Mouse (Mus musculus) liver, postnatal 0 days (tissue): Measurements from ENCODE around the gene Farsb. TPM values are rescaled to one million over a fixed set of nuclear protein-coding genes. Genes with fewer than 3 reads are reported as not detected.
A peak's percentile ranks its signal among the peaks of the same experiment; 100 is the strongest.

Source experiments
- ATAC-seq: fragments of 200-750 bp; cut with Nextera tagmentation; 2 replicates; pipeline ENCODE4 v1.8.0; 2017; ENCODE audit warnings: mild to moderate bottlenecking, moderate library complexity
- DNase-seq: peaks from one replicate; pipeline ENCODE4 v3.0.0-alpha.2; 2016
- H3K27ac ChIP-seq: fragments of 300-500 bp; sonication (generic); 2 replicates; pipeline ENCODE4 v1.5.1; 2014; ENCODE audit warnings: antibody characterized with exemption, moderate library complexity, mild to moderate bottlenecking, low read depth
- H3K27me3 ChIP-seq: fragments of 300-500 bp; sonication (generic); 2 replicates; pipeline ENCODE4 v1.6.1; 2014; ENCODE audit warnings: low read length, control low read depth, mixed read lengths; ENCODE audit not compliant: insufficient read depth
- H3K36me3 ChIP-seq: fragments of 300-500 bp; sonication (generic); replicated peaks from 2 replicates; pipeline ENCODE4 v1.6.1; 2014; ENCODE audit warnings: mild to moderate bottlenecking, control low read depth, low read length, moderate library complexity, mixed read lengths; ENCODE audit not compliant: insufficient read depth
- H3K4me1 ChIP-seq: fragments of 300-500 bp; sonication (generic); 2 replicates; pipeline ENCODE4 v1.6.1; 2014; ENCODE audit warnings: antibody characterized with exemption, mild to moderate bottlenecking, control low read depth; ENCODE audit not compliant: insufficient read depth
- H3K4me2 ChIP-seq: fragments of 300-500 bp; sonication (generic); 2 replicates; pipeline ENCODE4 v1.6.1; 2014; ENCODE audit warnings: low read depth, mild to moderate bottlenecking, low read length, moderate library complexity, mixed read lengths
- H3K4me3 ChIP-seq: fragments of 300-500 bp; sonication (generic); 2 replicates; pipeline ENCODE4 v1.5.1; 2014; ENCODE audit warnings: low read depth, low read length
- H3K9ac ChIP-seq: fragments of 300-500 bp; sonication (generic); replicated peaks from 2 replicates; pipeline ENCODE4 v1.6.1; 2014; ENCODE audit warnings: mild to moderate bottlenecking, moderate library complexity
- H3K9me3 ChIP-seq: fragments of 300-500 bp; sonication (generic); 2 replicates; pipeline ENCODE4 v1.6.1; 2016; ENCODE audit warnings: mild to moderate bottlenecking, control low read depth, low read length, mixed read lengths
- CTCF ChIP-seq: sonication (generic); IDR thresholded peaks from 2 replicates; pipeline ENCODE4 v1.5.1; 2016; ENCODE audit warnings: antibody characterized with exemption, low read depth
- EP300 ChIP-seq: IDR thresholded peaks from 2 replicates; pipeline ENCODE4 v1.6.1; 2016; ENCODE audit warnings: antibody characterized with exemption, low read depth, mild to moderate bottlenecking
- WGBS: fragments of 180-500 bp; shearing (Covaris S2); extraction: QIAGEN DNeasy Blood & Tissue Kit; methylation state at CpG from one replicate; pipeline ENCODE4 v1.1.7; 2014; ENCODE audit not compliant: insufficient replicate concordance; 5-methylcytosine and 5-hydroxymethylcytosine counted together
- polyA plus RNA-seq: library from polyadenylated mRNA; unstranded; fragments of >200 nt; fragmentation: Nextera tagmentation; extraction: Ambion mirVana; gene quantifications from 2 replicates; pipeline ENCODE4 v1.2.1, GENCODE M21; 2015

Gene Farsb
- polyA plus RNA-seq, 1 experiment from 2014 or later = 41.5 TPM

- no peaks in the 10 kb centered on the region for H3K9me3 ChIP-seq
- TF ChIP-seq CTCF (no peak), EP300 (no peak)
- ATAC-seq = no peak
- no peak overlapping the region for H3K27ac ChIP-seq
- no peaks in the 10 kb centered on the region for H3K4me1 ChIP-seq
- no peaks in the 10 kb centered on the region for H3K27me3 ChIP-seq
- H3K4me2 ChIP-seq = no peak overlapping the region
- H3K9ac ChIP-seq = no peak overlapping the region
- H3K36me3 ChIP-seq = no peaks in the 10 kb centered on the region
- no peak overlapping the region for H3K4me3 ChIP-seq
- no peak for DNase-seq
- 80% methylated on average over 15 of the region's 15 CpGs for WGBS
These were observed 43.6 kb upstream of the Farsb start for GRCm38 (mm10) chr1:78532184-78532800.

- DNase-seq (no peak), ATAC-seq (no peak)
- no peak overlapping the region for H3K27ac ChIP-seq
- no peak overlapping the region for H3K9ac ChIP-seq
- H3K4me3 ChIP-seq = no peak overlapping the region
- H3K4me1 ChIP-seq = no peaks in the 10 kb centered on the region
- no peaks in the 10 kb centered on the region for H3K36me3 ChIP-seq
- no peak overlapping the region for H3K4me2 ChIP-seq
- no peak for TF ChIP-seq CTCF
- TF ChIP-seq EP300 = no peak
- 67% methylated on average over 7 of the region's 7 CpGs for WGBS
- no peaks in the 10 kb centered on the region for H3K9me3 ChIP-seq
- H3K27me3 ChIP-seq = no peaks in the 10 kb centered on the region
These were observed 42.0 kb upstream of the Farsb start for GRCm38 (mm10) chr1:78530500-78531215.

GRCm38 (mm10) chr1:78529011-78529410 lies 40.3 kb upstream of the Farsb start:
- no peak for ATAC-seq
- no peaks in the 10 kb centered on the region for H3K36me3 ChIP-seq
- H3K4me1 ChIP-seq = no peaks in the 10 kb centered on the region
- no peak for DNase-seq
- H3K4me3 ChIP-seq = no peak overlapping the region
- H3K27ac ChIP-seq = no peak overlapping the region
- TF ChIP-seq CTCF (no peak), EP300 (no peak)
- H3K27me3 ChIP-seq = no peaks in the 10 kb centered on the region
- 77% methylated on average over 8 of the region's 8 CpGs for WGBS
- H3K4me2 ChIP-seq = no peak overlapping the region
- no peak overlapping the region for H3K9ac ChIP-seq
- H3K9me3 ChIP-seq = no peaks in the 10 kb centered on the region

GRCm38 (mm10) chr1:78528356-78528755 lies 39.7 kb upstream of the Farsb start:
- WGBS = 79% methylated on average over 3 of the region's 3 CpGs
- Histone ChIP-seq H3K27me3 (no peaks in the 10 kb centered on the region), H3K4me2 (no peak overlapping the region), H3K4me1 (no peaks in the 10 kb centered on the region), H3K27ac (no peak overlapping the region), H3K9ac (no peak overlapping the region), H3K4me3 (no peak overlapping the region), H3K36me3 (no peaks in the 10 kb centered on the region), H3K9me3 (no peaks in the 10 kb centered on the region)
- DNase-seq (no peak), ATAC-seq (no peak)
- TF ChIP-seq EP300 = no peak
- TF ChIP-seq CTCF = no peak

DNA sequence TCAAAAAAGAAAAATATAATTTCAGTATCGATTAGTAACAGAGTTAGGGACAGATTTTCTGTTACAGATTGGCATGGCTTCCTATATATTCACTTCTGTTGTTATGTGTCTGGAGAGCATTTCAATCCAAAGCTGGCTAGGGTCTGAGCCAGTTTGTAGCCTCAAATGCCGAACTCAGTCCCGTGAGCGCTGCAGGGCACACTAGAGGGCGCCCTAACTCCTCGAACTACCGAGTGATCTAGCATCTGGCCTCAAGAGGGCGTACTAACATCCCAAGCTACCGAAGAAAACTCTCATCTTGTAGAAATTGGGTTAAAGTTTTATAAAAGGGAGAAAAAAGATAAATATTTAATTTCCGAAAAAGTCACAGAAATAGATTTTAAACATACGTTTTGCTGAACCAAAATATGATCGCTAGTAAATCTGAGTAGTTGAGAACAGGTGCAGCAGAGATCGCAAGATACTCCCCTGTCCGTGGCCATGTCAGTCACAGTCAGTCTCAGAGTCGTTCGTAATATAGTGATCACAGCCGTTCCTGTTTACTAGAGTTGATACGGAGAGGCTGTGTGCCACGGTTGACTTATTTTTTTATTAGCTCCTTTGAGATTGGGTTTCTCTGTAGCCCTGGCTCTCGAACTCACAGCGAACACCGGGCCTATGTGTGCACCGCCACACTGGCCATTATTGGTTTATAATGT lies 36.6 kb upstream of the Farsb start:
- DNase-seq (peak; percentile 65), ATAC-seq (no peak)
- Histone ChIP-seq H3K4me3 (no peak overlapping the region), H3K36me3 (no peaks in the 10 kb centered on the region), H3K9ac (no peak overlapping the region), H3K4me2 (no peak overlapping the region), H3K4me1 (no peaks in the 10 kb centered on the region), H3K27me3 (no peaks in the 10 kb centered on the region), H3K9me3 (0 out of 2 replicates have a peak, but pooled peaks cover 3% of the 10 kb centered on the region), H3K27ac (no peak overlapping the region)
- 48% methylated on average over 23 of the region's 23 CpGs for WGBS
- TF ChIP-seq EP300 (no peak), CTCF (peak; percentile 89)

DNA sequence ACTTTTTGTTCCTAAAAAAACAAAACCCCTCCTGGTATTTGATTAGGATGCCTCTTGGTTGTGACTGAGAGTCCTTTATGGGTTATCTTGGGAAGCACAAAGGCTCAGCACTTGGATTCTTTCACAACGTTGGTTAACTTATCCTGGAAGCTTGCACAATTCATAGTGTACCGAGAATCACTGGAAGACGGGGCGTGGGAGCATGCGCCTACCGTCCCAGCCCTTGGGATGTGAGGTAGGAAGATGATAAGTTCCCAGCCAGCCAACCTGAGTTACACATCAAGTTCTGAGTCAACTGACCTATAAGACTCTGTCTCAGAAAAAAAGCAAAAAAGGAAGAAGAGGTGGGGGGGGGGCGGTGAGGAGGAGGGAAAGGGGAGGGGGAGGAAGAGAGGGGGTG lies 30.2 kb upstream of the Farsb start:
- Histone ChIP-seq H3K9me3 (0 out of 2 replicates have a peak, but pooled peaks cover 3% of the 10 kb centered on the region), H3K4me2 (no peak overlapping the region), H3K27me3 (no peaks in the 10 kb centered on the region), H3K4me1 (no peaks in the 10 kb centered on the region), H3K36me3 (no peaks in the 10 kb centered on the region), H3K27ac (no peak overlapping the region), H3K9ac (no peak overlapping the region), H3K4me3 (no peak overlapping the region)
- TF ChIP-seq CTCF (no peak), EP300 (no peak)
- no peak for ATAC-seq
- DNase-seq = no peak
- WGBS = 78% methylated on average over 7 of the region's 7 CpGs
